Mouse (Mus musculus) C2C12 (cell line): ENCODE data around the gene Olfr203.

ENCODE experiments used
- CEBPB ChIP-seq: IDR thresholded peaks from one replicate; pipeline ENCODE4 v1.6.1; 2011; ENCODE audit warnings: low read depth, mild to moderate bottlenecking, control low read depth, moderate library complexity
- CTCF ChIP-seq: IDR thresholded peaks from one replicate; pipeline ENCODE4 v1.5.1; 2011; ENCODE audit not compliant: control insufficient read depth, insufficient read depth, insufficient read length
- FOSL1 ChIP-seq: IDR thresholded peaks from one replicate; pipeline ENCODE4 v1.8.0; 2011; ENCODE audit warnings: mild to moderate bottlenecking, low read length; ENCODE audit not compliant: poor library complexity, insufficient read depth, severe bottlenecking
- MAX ChIP-seq: IDR thresholded peaks from one replicate; pipeline ENCODE4 v1.6.1; 2011; ENCODE audit warnings: mild to moderate bottlenecking, control low read depth
- MYOD1 ChIP-seq: IDR thresholded peaks from one replicate; pipeline ENCODE4 v1.6.1; 2011; ENCODE audit warnings: low read depth; ENCODE audit not compliant: control insufficient read depth, insufficient read length
- MYOG ChIP-seq: IDR thresholded peaks from one replicate; pipeline ENCODE4 v1.6.1; 2011; ENCODE audit not compliant: control insufficient read depth, insufficient read length; ENCODE audit errors: extremely low read depth
- USF1 ChIP-seq: IDR thresholded peaks from one replicate; pipeline ENCODE4 v1.6.1; 2011; ENCODE audit warnings: low read depth, mild to moderate bottlenecking, control low read depth, moderate library complexity

- TF ChIP-seq CTCF, result no peak
- no peak for TF ChIP-seq MYOG
- TF ChIP-seq MYOD1, result no peak
- TF ChIP-seq MAX, result no peak
- no peak for TF ChIP-seq USF1
- TF ChIP-seq CEBPB, result no peak
- TF ChIP-seq FOSL1, result no peak
Measured at GRCm38 (mm10) chr16:59280542-59280941, 18.1 kb upstream of the Olfr203 start.
